Mouse (Mus musculus) kidney, embryonic 16.5 days (tissue): Measurements from ENCODE around the gene Ptprj. TPM values are rescaled to one million over a fixed set of nuclear protein-coding genes. Genes with fewer than 3 reads are reported as not detected.
A peak's percentile ranks its signal among the peaks of the same experiment; 100 is the strongest.

Source experiments
- ATAC-seq: fragments of 200-750 bp; cut with Nextera tagmentation; 2 replicates; pipeline ENCODE4 v1.8.0; 2017; ENCODE audit warnings: moderate TSS enrichment; ENCODE audit not compliant: low FRiP score, low TSS enrichment
- H3K27ac ChIP-seq: fragments of 300-500 bp; sonication (generic); 2 replicates; pipeline ENCODE4 v1.5.1; 2014; ENCODE audit warnings: low read length
- H3K27me3 ChIP-seq: fragments of 300-500 bp; sonication (generic); 2 replicates; pipeline ENCODE4 v1.6.1; 2014; ENCODE audit warnings: low read length, control low read depth, mixed read lengths; ENCODE audit not compliant: insufficient read depth
- H3K36me3 ChIP-seq: fragments of 300-500 bp; sonication (generic); 2 replicates; pipeline ENCODE4 v1.6.1; 2014; ENCODE audit warnings: low read length, control low read depth, mixed read lengths; ENCODE audit not compliant: insufficient read depth
- H3K4me1 ChIP-seq: fragments of 300-500 bp; sonication (generic); 2 replicates; pipeline ENCODE4 v1.6.1; 2014; ENCODE audit warnings: low read length, control low read depth, mixed read lengths; ENCODE audit not compliant: insufficient read depth
- H3K4me2 ChIP-seq: fragments of 300-500 bp; sonication (generic); replicated peaks from 2 replicates; pipeline ENCODE4 v1.6.1; 2014; ENCODE audit warnings: low read depth, low read length
- H3K4me3 ChIP-seq: fragments of 300-500 bp; sonication (generic); 2 replicates; pipeline ENCODE4 v1.5.1; 2014; ENCODE audit warnings: mild to moderate bottlenecking, low read length
- H3K9ac ChIP-seq: fragments of 300-500 bp; sonication (generic); replicated peaks from 2 replicates; pipeline ENCODE4 v1.6.1; 2014; ENCODE audit warnings: low read length
- H3K9me3 ChIP-seq: fragments of 300-500 bp; sonication (generic); 2 replicates; pipeline ENCODE4 v1.6.1; 2016; ENCODE audit warnings: low read length, control low read depth
- WGBS: fragments of 180-500 bp; shearing (Covaris S2); extraction: QIAGEN DNeasy Blood & Tissue Kit; methylation state at CpG from one replicate; pipeline ENCODE4 v1.1.7; 2014; 5-methylcytosine and 5-hydroxymethylcytosine counted together
- polyA plus RNA-seq: library from polyadenylated mRNA; unstranded; fragments of >200 nt; fragmentation: Nextera tagmentation; extraction: Ambion mirVana; gene quantifications from 2 replicates; pipeline ENCODE4 v1.2.1, GENCODE M21; 2015

Ptprj gene
- polyA plus RNA-seq, 1 experiment from 2014 or later: 7.0 TPM

- Histone ChIP-seq H3K4me2 (no peak overlapping the region), H3K27me3 (no peaks in the 10 kb centered on the region), H3K4me1 (no peaks in the 10 kb centered on the region), H3K9me3 (no peaks in the 10 kb centered on the region), H3K36me3 (no peaks in the 10 kb centered on the region), H3K27ac (no peak overlapping the region), H3K9ac (no peak overlapping the region), H3K4me3 (no peak overlapping the region)
- ATAC-seq: no peak
- WGBS: 92% methylated on average over 4 of the region's 4 CpGs
Measured at GRCm38 (mm10) chr2:90509268-90509667, 71.2 kb downstream of the Ptprj start.

GRCm38 (mm10) chr2:90506143-90506542 lies 74.3 kb downstream of the Ptprj start:
- Histone ChIP-seq H3K36me3 (no peaks in the 10 kb centered on the region), H3K27me3 (no peaks in the 10 kb centered on the region), H3K9ac (no peak overlapping the region), H3K4me2 (no peak overlapping the region), H3K4me3 (no peak overlapping the region), H3K4me1 (peaks cover 8% of the 10 kb centered on the region; the same call in 1 of the 2 replicates), H3K27ac (no peak overlapping the region), H3K9me3 (no peaks in the 10 kb centered on the region)
- peak; percentile 68 for ATAC-seq
- 65% methylated on average over 3 of the region's 3 CpGs for WGBS

- no peak overlapping the region for H3K27ac ChIP-seq
- H3K4me1 ChIP-seq: peaks cover 8% of the 10 kb centered on the region; the same call in 1 of the 2 replicates
- H3K4me2 ChIP-seq: no peak overlapping the region
- H3K9ac ChIP-seq: no peak overlapping the region
- ATAC-seq: no peak
- no peaks in the 10 kb centered on the region for H3K36me3 ChIP-seq
- no peaks in the 10 kb centered on the region for H3K9me3 ChIP-seq
- WGBS: 72% methylated on average over 6 of the region's 6 CpGs
- H3K4me3 ChIP-seq: no peak overlapping the region
- no peaks in the 10 kb centered on the region for H3K27me3 ChIP-seq
Measured at GRCm38 (mm10) chr2:90504731-90505171, 75.7 kb downstream of the Ptprj start.

- 67% methylated on average over 3 of the region's 3 CpGs for WGBS
- ATAC-seq: no peak
Measured at GRCm38 (mm10) chr2:90503182-90503833, 77.1 kb downstream of the Ptprj start.

GRCm38 (mm10) chr2:90502738-90503137 lies 77.7 kb downstream of the Ptprj start:
- H3K4me2 ChIP-seq: no peak overlapping the region
- no peak for ATAC-seq

More at GRCm38 (mm10) chr2:90503182-90503833, 77.1 kb downstream of the Ptprj start:
- H3K9me3 ChIP-seq: no peaks in the 10 kb centered on the region
- no peak overlapping the region for H3K4me3 ChIP-seq
- no peaks in the 10 kb centered on the region for H3K36me3 ChIP-seq
- no peak overlapping the region for H3K4me2 ChIP-seq
- no peak overlapping the region for H3K27ac ChIP-seq
- no peak overlapping the region for H3K9ac ChIP-seq
- H3K27me3 ChIP-seq: no peaks in the 10 kb centered on the region
- H3K4me1 ChIP-seq: peaks cover 8% of the 10 kb centered on the region; the same call in 1 of the 2 replicates

GRCm38 (mm10) chr2:90501708-90502107 lies 78.7 kb downstream of the Ptprj start:
- no peak for ATAC-seq
- Histone ChIP-seq H3K27me3 (no peaks in the 10 kb centered on the region), H3K36me3 (no peaks in the 10 kb centered on the region), H3K4me3 (no peak overlapping the region), H3K9me3 (no peaks in the 10 kb centered on the region), H3K9ac (no peak overlapping the region), H3K4me2 (no peak overlapping the region), H3K4me1 (peaks cover 8% of the 10 kb centered on the region; the same call in 1 of the 2 replicates), H3K27ac (no peak overlapping the region)
- WGBS: 43% methylated on average over 3 of the region's 3 CpGs

More at GRCm38 (mm10) chr2:90502738-90503137, 77.7 kb downstream of the Ptprj start:
- H3K4me3 ChIP-seq: no peak overlapping the region
- no peaks in the 10 kb centered on the region for H3K27me3 ChIP-seq
- H3K9ac ChIP-seq: no peak overlapping the region
- peaks cover 8% of the 10 kb centered on the region; the same call in 1 of the 2 replicates for H3K4me1 ChIP-seq
- no peak overlapping the region for H3K27ac ChIP-seq
- no peaks in the 10 kb centered on the region for H3K36me3 ChIP-seq
- H3K9me3 ChIP-seq: no peaks in the 10 kb centered on the region

- ATAC-seq: no peak
Measured at GRCm38 (mm10) chr2:90500892-90501291, 79.6 kb downstream of the Ptprj start.

GRCm38 (mm10) chr2:90499002-90499401 lies 81.4 kb downstream of the Ptprj start:
- Histone ChIP-seq H3K36me3 (no peaks in the 10 kb centered on the region), H3K4me1 (peaks cover 8% of the 10 kb centered on the region; the same call in 1 of the 2 replicates), H3K27ac (no peak overlapping the region), H3K9me3 (no peaks in the 10 kb centered on the region), H3K4me2 (no peak overlapping the region), H3K9ac (no peak overlapping the region), H3K27me3 (no peaks in the 10 kb centered on the region), H3K4me3 (no peak overlapping the region)
- 81% methylated on average over 1 of the region's 1 CpGs for WGBS
- no peak for ATAC-seq

More at GRCm38 (mm10) chr2:90500892-90501291, 79.6 kb downstream of the Ptprj start:
- H3K4me1 ChIP-seq: peaks cover 8% of the 10 kb centered on the region; the same call in 1 of the 2 replicates
- no peak overlapping the region for H3K27ac ChIP-seq
- no peak overlapping the region for H3K9ac ChIP-seq
- no peak overlapping the region for H3K4me2 ChIP-seq
- H3K4me3 ChIP-seq: no peak overlapping the region
- no peaks in the 10 kb centered on the region for H3K9me3 ChIP-seq
- no peaks in the 10 kb centered on the region for H3K27me3 ChIP-seq
- no peaks in the 10 kb centered on the region for H3K36me3 ChIP-seq

GRCm38 (mm10) chr2:90497551-90497950 lies 82.9 kb downstream of the Ptprj start:
- H3K9me3 ChIP-seq: no peaks in the 10 kb centered on the region
- H3K4me1 ChIP-seq: peaks cover 8% of the 10 kb centered on the region; the same call in 1 of the 2 replicates
- no peak overlapping the region for H3K9ac ChIP-seq
- no peaks in the 10 kb centered on the region for H3K27me3 ChIP-seq
- H3K36me3 ChIP-seq: no peaks in the 10 kb centered on the region
- H3K4me2 ChIP-seq: no peak overlapping the region
- no peak overlapping the region for H3K4me3 ChIP-seq
- WGBS: 77% methylated on average over 3 of the region's 3 CpGs
- ATAC-seq: no peak
- no peak overlapping the region for H3K27ac ChIP-seq

- peaks cover 2% of the 10 kb centered on the region; the same call in 1 of the 2 replicates for H3K4me1 ChIP-seq
- H3K4me3 ChIP-seq: no peak overlapping the region
- H3K27me3 ChIP-seq: no peaks in the 10 kb centered on the region
- no peak overlapping the region for H3K4me2 ChIP-seq
- H3K27ac ChIP-seq: no peak overlapping the region
- H3K9ac ChIP-seq: no peak overlapping the region
- WGBS: 79% methylated on average over 5 of the region's 5 CpGs
- ATAC-seq: no peak
- no peaks in the 10 kb centered on the region for H3K9me3 ChIP-seq
- no peaks in the 10 kb centered on the region for H3K36me3 ChIP-seq
Measured at GRCm38 (mm10) chr2:90496680-90497074, 83.8 kb downstream of the Ptprj start.
